Mouse (Mus musculus): Measurements from ENCODE around the gene Gm5148.
A peak's percentile ranks its signal among the peaks of the same experiment; 100 is the strongest.

The Gm5148 gene

GRCm38 (mm10) chr3:37724171-37724804, at the start of gene Gm5148:
TSS of gene Gm5148 (minus strand) at chr3:37724490.
- DNase-seq = peak; percentile 87 to 93

- no peak for DNase-seq
These were observed 46.7 kb upstream of the Gm5148 start for GRCm38 (mm10) chr3:37770951-37771350.

DNA sequence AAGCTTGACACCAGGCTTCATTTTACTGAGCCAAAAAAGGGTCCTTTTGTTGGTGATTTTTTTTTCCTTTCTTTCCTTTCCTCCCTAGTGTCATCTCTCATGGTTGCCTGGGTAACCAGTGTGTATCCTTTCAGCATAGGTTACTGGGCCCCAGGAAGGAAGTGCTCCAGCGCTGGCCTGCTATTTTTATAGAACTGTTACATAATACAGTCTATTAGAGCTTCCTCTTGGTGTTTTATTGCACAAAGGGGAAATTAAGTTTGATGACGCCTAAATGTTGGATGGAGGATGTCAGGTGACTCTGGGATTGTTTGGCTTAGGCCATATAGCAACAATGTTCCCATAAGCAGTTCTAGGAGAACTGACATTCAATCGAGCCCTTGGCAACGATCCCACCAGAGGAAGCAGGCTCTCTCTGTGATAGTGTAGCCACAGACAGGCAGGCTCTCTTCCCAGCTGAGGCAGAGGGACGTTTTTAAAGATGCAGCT, 45.0 kb upstream of the Gm5148 start:
- DNase-seq = peak; percentile 75 to 83

DNA sequence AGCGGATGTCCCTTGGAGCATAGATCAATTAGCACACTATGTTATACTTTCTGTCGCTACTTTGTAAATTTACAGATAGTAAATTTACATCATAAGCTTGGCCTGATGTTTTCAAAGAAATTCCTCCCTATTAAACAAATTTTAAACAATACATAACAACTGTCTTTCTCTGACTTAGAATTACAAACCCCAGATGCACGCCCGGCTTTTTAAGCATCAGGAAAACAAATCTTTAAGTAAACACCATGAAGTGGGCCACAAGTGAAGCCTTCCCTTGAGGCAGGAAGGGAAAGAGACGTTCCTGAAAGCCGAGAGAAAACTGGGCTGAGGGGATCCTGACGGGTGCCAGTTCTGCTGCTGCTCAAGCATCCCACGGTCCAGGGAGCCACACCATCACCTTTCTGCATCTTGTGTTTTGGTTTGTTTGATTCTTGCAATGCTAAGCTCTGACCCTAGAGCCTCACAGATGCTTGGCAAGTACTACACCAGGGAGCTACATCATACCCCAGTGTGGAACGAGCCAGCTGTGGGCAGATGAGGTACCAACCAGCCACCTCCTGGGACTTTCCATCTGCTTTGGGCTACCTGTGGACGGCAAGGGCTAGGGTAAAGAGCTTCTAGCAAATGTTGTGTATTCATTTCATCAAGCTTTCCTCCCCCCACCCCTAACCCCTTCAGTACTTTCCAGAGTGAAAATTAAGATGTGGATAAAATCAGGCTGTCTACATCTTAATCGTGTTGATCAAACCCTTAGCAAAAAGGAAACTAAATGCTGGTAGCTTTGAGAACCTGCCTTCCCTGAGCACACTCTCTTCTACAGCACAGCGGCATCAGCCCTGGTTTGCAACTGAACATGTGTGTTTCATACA, 43.1 kb upstream of the Gm5148 start:
- peak; percentile 22 to 25 for DNase-seq

DNA sequence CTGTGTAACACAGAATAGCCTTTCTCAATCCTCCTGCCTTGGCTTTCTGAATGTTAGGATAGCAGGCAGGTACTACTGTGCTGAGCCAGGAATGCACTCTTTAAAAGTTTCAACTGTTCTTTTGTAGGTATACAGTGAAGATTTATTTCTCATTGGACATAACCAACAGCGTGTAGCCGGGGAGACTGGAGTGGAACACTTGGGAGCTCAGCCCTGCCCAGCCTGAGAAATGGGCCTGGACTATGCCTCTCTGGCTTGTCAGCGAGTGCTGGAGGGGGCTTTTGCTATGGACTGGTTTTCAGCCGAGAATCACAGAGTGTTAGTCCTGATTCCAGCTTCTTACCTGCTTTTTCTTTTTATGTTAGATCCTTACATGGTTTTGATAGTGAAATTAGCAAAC, 42.3 kb upstream of the Gm5148 start:
- peak; percentile 33 to 40 for DNase-seq

DNA sequence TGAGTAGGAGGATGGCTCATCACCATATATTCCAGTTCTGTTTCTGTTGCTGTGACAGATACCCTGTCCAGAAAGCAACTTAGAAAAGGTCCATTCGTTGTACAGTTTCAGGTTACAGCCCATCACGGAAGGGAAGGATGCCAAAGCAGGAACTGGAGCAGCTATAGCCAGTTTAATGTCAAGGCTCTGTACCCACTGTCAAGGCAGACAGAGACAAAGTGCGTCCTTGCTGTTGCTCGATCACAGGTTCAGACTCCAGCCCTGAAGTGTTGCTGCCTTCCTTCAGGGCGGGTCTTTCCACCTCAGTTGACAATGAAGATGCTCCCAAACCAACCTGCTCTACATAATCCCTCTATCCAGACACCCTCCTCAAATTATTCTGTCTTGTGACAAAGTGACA, 41.7 kb upstream of the Gm5148 start:
- no peak for DNase-seq

GRCm38 (mm10) chr3:37765275-37765674, 41.0 kb upstream of the Gm5148 start:
- no peak for DNase-seq

GRCm38 (mm10) chr3:37762303-37762702, 38.0 kb upstream of the Gm5148 start:
- DNase-seq = no peak

- DNase-seq = no peak
These were observed 37.5 kb upstream of the Gm5148 start for GRCm38 (mm10) chr3:37761741-37762140.

DNA sequence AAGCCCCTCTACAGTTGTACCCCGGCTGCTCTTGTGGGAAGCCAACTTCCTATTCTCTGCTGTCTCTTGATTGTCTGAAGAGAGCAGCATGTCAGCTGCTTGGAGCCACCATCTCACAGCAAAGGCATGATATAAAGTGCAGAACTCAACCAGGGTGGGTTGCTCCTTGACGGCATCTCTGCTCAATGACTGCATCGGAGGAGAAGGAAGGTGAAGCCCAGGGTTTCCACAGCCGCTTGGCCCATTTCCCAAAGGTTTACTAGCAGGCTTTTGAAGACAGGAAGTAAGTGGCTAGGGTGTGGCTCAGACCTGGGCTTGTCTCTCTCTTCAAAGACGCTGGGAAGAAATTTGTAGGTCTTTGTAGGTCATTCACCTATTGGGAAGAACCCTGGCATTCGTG, 36.6 kb upstream of the Gm5148 start:
- peak in 1 of 2 experiments; percentile 29 for DNase-seq

DNA sequence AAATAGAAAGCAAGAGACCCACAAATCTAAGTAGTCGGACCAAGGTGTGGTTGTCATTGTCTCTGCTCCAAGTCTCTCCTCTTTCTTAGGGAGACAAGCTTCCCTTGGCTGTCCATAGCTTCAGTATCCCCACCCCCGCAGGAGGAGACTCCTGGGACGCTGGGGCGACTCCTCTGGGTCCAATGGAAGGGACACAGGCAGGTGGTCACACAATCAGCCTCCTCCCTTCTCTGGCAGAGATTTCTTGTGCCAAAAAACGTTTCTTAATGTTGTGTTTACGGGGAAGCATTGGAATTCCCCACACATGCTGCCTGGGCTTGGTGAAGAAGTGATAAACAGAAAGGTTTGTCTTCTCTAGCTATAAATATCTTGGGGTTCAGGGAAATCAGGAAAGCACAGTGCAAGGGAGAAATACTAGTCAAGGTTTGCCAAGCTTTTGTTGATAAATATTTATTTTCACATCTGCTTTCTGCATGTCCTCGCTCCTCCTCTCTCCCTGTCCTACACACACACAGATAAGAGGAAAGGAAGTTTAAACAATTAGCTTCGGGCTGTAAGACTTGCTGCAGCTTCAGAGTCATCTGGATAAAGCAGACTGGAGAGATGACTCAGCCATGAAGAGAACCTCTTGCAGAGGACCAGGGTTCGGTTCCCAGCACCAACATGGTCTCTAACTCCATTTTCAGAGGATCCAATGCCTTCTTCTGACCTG, 34.5 kb upstream of the Gm5148 start:
- DNase-seq = peak in 1 of 2 experiments; percentile 51

- peak; percentile 55 to 68 for DNase-seq
These were observed 33.8 kb upstream of the Gm5148 start for GRCm38 (mm10) chr3:37758124-37758523.

- DNase-seq = no peak
These were observed 33.3 kb upstream of the Gm5148 start for GRCm38 (mm10) chr3:37757613-37758012.

DNA sequence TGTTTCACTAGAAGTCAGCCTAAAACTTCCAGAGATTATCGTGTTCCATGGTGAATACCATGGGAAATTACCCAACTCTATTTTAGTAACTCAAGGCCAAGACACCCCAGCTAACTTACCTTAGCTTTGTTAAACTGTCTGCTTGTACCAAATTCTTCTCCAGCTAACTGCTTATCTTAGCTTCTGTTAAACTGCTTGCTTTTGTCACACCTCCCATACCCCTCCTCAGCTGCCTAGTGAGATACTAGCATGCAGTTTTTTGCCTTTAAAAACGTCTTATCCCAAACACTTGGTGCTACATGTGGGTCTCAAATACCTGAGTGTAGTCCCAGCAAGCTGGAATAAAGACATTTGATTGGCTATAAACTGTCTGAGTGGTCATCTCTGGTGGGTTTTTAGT, 31.7 kb upstream of the Gm5148 start:
- DNase-seq = no peak

- no peak for DNase-seq
These were observed 30.3 kb upstream of the Gm5148 start for GRCm38 (mm10) chr3:37754639-37755038.

GRCm38 (mm10) chr3:37753148-37753547, 28.9 kb upstream of the Gm5148 start:
- DNase-seq = no peak

GRCm38 (mm10) chr3:37748002-37748733, 23.9 kb upstream of the Gm5148 start:
- DNase-seq = peak in 1 of 2 experiments; percentile 50

- DNase-seq = no peak
These were observed 23.1 kb upstream of the Gm5148 start for GRCm38 (mm10) chr3:37747258-37748001.

DNA sequence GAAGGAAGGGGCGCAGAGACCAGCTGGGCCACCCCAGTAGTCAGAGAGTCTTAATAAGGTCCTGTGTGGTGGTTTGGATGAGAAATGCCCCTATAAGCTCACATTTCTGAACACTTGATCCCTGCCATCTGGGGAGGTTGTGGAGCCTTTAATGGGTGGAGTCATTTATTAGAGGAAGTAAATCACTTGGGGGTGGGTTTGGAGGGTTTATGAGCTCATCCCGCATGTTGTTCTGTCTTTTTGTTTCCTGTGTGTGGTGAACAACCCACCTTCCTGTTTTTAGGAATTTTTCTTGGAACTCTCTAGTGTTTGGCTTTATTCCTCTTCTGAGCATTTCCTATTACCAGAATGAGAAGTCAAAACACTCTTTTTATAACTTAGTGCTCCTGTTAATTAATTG, 19.8 kb upstream of the Gm5148 start:
- no peak for DNase-seq

DNA sequence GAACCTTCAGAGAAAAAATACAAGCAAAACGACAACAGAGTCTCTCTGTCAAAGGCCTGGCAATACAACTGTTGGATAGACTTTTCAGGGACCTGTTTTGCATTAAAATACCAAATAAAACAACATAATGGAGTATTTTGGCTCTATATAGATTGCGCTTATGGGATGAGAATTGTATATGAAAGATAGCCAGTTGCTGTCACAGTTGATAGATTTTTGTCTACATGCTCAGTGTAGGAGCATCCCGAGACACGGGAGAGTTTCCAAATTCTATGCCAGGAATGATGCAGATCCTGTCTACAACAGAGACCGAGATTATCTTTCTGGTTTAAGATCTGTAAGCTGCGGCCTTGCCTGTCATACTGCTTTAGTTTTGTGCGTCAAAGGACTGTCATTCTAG, 15.7 kb upstream of the Gm5148 start:
- no peak for DNase-seq

DNA sequence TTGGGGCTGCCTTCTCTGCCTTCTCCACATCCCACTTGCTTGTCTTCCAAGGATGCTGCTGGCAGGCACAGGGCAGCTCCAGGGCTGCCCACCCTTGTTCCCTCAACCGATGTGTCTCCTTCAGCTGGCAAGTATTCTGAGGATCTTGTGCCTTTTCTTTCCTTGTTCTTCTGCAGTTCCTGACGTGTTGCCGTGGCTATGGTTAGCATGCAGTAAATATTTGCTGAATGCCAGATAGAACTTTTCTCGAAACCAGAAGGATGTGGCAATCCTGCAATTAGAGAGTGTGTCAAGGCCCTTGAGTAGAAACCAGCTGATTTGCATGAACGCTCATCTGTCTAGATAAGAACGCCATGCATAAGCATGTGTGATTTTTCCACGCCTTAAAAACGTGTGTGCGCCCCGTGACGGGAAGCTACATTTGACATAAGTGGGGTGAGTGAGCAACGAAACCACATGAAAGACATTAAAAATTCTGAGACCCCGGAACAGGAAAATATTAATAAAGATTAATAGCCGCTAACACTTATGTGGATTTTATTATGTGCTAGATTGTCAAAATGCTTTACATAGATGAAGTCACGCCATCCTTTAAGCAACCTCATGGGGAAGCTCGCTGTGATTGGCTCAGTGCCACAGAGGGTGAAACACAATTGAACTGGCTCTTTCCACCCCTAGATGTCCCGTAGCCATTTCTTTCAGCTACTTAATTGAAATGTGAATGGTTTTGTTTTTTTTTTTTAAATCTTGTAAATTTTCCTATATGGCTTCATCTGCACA, 14.1 kb upstream of the Gm5148 start:
- peak in 1 of 2 experiments; percentile 40 for DNase-seq

All from kidney, postnatal 4 days (tissue).